16 mouse cellular contexts compared by ENCODE assay signal in genomic region chr16:92230476-92230931, GRCm38 (mm10).
DNase-seq lines count a peak whose midpoint lies in the region; ATAC-seq lines count a peak whose summit lies in the region.
"Had no signal": no experiment of that assay in that cellular context is flagged by ENCODE, and none has a peak within 500 bp of the region (broad histone marks: within the 10 kb centered on the region; RNA-seq: fewer than 3 reads in every experiment).

No protein-coding gene starts in this region.

- H3K9ac ChIP-seq in stomach, embryonic 16.5 days (ENCODE audit: low read length): no peak overlapping the region
- H3K9ac ChIP-seq: forebrain, embryonic 12.5 days; heart, embryonic 13.5 days had no signal

- H3K27me3 ChIP-seq in embryonic facial prominence, embryonic 10.5 days (replicated peaks; ENCODE audit: low read depth, poor library complexity, severe bottlenecking): no peaks in the 10 kb centered on the region
- no peaks in the 10 kb centered on the region for H3K27me3 ChIP-seq in stomach, embryonic 16.5 days (ENCODE audit: control insufficient read depth, insufficient read depth, low read length)
- H3K27me3 ChIP-seq: forebrain, embryonic 12.5 days; heart, embryonic 13.5 days had no signal

- H3K9me3 ChIP-seq in embryonic facial prominence, embryonic 10.5 days: peaks cover 2% of the 10 kb centered on the region; the same call in 1 of the 2 replicates
- 0 out of 2 replicates have a peak, but pooled peaks cover 4% of the 10 kb centered on the region for H3K9me3 ChIP-seq in stomach, embryonic 16.5 days (replicated peaks; ENCODE audit: control insufficient read depth, low read length)
- H3K9me3 ChIP-seq: forebrain, embryonic 12.5 days; G1E had no signal

- H3K4me1 ChIP-seq in embryonic facial prominence, embryonic 10.5 days: peaks cover 31% of the 10 kb centered on the region
- peaks cover 14% of the 10 kb centered on the region; the same call in 1 of the 2 replicates for H3K4me1 ChIP-seq in stomach, embryonic 16.5 days (ENCODE audit: control insufficient read depth, insufficient read depth, low read length)

- no peaks in the 10 kb centered on the region for H3K36me3 ChIP-seq in embryonic facial prominence, embryonic 10.5 days (replicated peaks)
- no peaks in the 10 kb centered on the region for H3K36me3 ChIP-seq in stomach, embryonic 16.5 days (ENCODE audit: control insufficient read depth, insufficient read depth, low read length)
- H3K36me3 ChIP-seq: forebrain, embryonic 12.5 days; G1E; heart, embryonic 13.5 days had no signal

- H3K4me2 ChIP-seq in stomach, embryonic 16.5 days (ENCODE audit: low read depth, low read length): no peak overlapping the region
- H3K4me2 ChIP-seq: forebrain, embryonic 12.5 days; heart, embryonic 13.5 days had no signal

- H3K27ac ChIP-seq in embryonic facial prominence, embryonic 10.5 days (replicated peaks): peak overlapping the region; percentile 73
- H3K27ac ChIP-seq in stomach, embryonic 16.5 days (ENCODE audit: low read length): no peak overlapping the region
- H3K27ac ChIP-seq: forebrain, embryonic 12.5 days; heart, embryonic 13.5 days had no signal

- 0 out of 2 replicates have a peak, but pooled peaks have one; percentile 22 for ATAC-seq in stomach, embryonic 16.5 days (ENCODE audit: insufficient read depth, low FRiP score)

- H3K4me3 ChIP-seq in embryonic facial prominence, embryonic 10.5 days: no peak overlapping the region
- no peak overlapping the region for H3K4me3 ChIP-seq in stomach, embryonic 16.5 days (replicated peaks; ENCODE audit: low read length)
- H3K4me3 ChIP-seq: forebrain, embryonic 12.5 days; heart, embryonic 13.5 days had no signal

- DNase-seq in lung, postnatal 10 days: peak; percentile 32
- DNase-seq in lung, postnatal 25 days (ENCODE audit: low spot score): no peak
- DNase-seq in embryonic facial prominence, embryonic 10.5 days (ENCODE audit: low spot score): peak; percentile 73
- peak; percentile 26 for DNase-seq in hindlimb bud, embryonic 11.5 days (ENCODE audit: extremely low spot score, low read depth, low spot score)
- DNase-seq in left cerebral cortex, postnatal 36 days (ENCODE audit: low spot score in 2 of 2): no peak
- DNase-seq in cerebellum, postnatal 4 days (ENCODE audit: low spot score in 2 of 2): no peak
- DNase-seq: adrenal gland, adult 2 months; cerebellum, adult 18-20 months; kidney, adult 11 months; kidney, postnatal 36 days; lung, adult 18-20 months; right cerebral cortex, adult 18-20 months had no signal

- 56% methylated on average over 6 of the region's 6 CpGs for WGBS in embryonic facial prominence, embryonic 10.5 days
- 55% methylated on average over 6 of the region's 6 CpGs for WGBS in stomach, embryonic 16.5 days

- intact Hi-C loops in left cerebral cortex, postnatal 36 days (cut with DNase I): no loop called here

Comparison
In these comparisons a context has a peak if more than half of its experiments do, and no peak if none do; other contexts are left out.
1. DNase-seq: peak in lung, postnatal 10 days (single experiment), embryonic facial prominence, embryonic 10.5 days (single experiment) and hindlimb bud, embryonic 11.5 days (single experiment); none in lung, postnatal 25 days (single experiment), left cerebral cortex, postnatal 36 days (0 of 2) and cerebellum, postnatal 4 days (0 of 2).